Mouse (Mus musculus): ENCODE measurements at regions not wholly inside any gene's neighbourhood (a gene's known extent, or its start where the extent isn't known, plus 50 kb on each side); places are given as distances from the start of the nearest gene placed in this dataset.

GRCm38 (mm10) chr2:46468936-46469629 is 1351.9 kb upstream of the Zeb2 start:
- H3K4me2 ChIP-seq (ENCODE audit: low read depth) = no peak overlapping the region
- H3K36me3 ChIP-seq (ENCODE audit: insufficient read depth) = no peaks in the 10 kb centered on the region
- H3K9ac ChIP-seq = no peak overlapping the region
- H3K27ac ChIP-seq (ENCODE audit: low read depth, low read length) = no peak overlapping the region
- H3K9me3 ChIP-seq (ENCODE audit: low read length) = no peaks in the 10 kb centered on the region
- DNase-seq = no peak
- H3K4me1 ChIP-seq (ENCODE audit: insufficient read depth) = no peaks in the 10 kb centered on the region
- no peak for TF ChIP-seq CTCF (IDR thresholded peaks at IDR 0.05; ENCODE audit: low read depth)
- no peaks in the 10 kb centered on the region for H3K27me3 ChIP-seq (ENCODE audit: insufficient read depth, low read length)
- 60% methylated on average over 5 of the region's 5 CpGs for WGBS
- no peak for ATAC-seq
- no peak overlapping the region for H3K4me3 ChIP-seq (ENCODE audit: low read depth, low read length)

DNA sequence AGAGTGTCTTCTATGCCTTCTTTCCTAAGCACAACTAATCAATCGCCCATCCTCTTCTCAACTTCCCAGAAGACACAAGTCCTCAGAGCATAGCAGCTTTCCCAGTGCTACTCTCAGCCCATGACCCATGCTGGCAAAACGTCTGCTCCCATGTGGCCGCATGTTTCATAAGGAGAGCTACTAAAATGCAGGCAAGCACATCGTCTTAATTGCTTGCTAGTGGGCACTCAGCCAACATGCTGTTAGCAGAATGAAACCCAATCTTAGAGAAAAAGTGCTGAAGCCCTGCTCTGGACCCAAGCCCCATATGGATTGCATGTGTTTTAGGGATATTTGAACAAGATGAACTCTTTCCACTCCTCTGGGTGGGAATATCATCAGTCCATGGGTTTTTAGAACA is 1348.2 kb upstream of the Zeb2 start:
- ATAC-seq = peak; percentile 48; the same call in 1 of the 2 replicates

GRCm38 (mm10) chr2:46464913-46465312 is 1347.7 kb upstream of the Zeb2 start:
- H3K4me1 ChIP-seq (ENCODE audit: insufficient read depth) = no peaks in the 10 kb centered on the region
- H3K36me3 ChIP-seq (ENCODE audit: insufficient read depth) = no peaks in the 10 kb centered on the region
- ATAC-seq (no peak), DNase-seq (no peak)
- TF ChIP-seq CTCF (IDR thresholded peaks at IDR 0.05; ENCODE audit: low read depth) = no peak
- no peak overlapping the region for H3K4me3 ChIP-seq (ENCODE audit: low read depth, low read length)
- WGBS = 78% methylated on average over 1 of the region's 1 CpGs
- no peaks in the 10 kb centered on the region for H3K9me3 ChIP-seq (ENCODE audit: low read length)
- no peaks in the 10 kb centered on the region for H3K27me3 ChIP-seq (ENCODE audit: insufficient read depth, low read length)
- H3K9ac ChIP-seq = no peak overlapping the region
- no peak overlapping the region for H3K4me2 ChIP-seq (ENCODE audit: low read depth)
- H3K27ac ChIP-seq (ENCODE audit: low read depth, low read length) = no peak overlapping the region

More for the DNA sequence above, 1348.2 kb upstream of the Zeb2 start:
- H3K4me3 ChIP-seq (ENCODE audit: low read depth, low read length) = no peak overlapping the region
- no peak overlapping the region for H3K27ac ChIP-seq (ENCODE audit: low read depth, low read length)
- no peaks in the 10 kb centered on the region for H3K27me3 ChIP-seq (ENCODE audit: insufficient read depth, low read length)
- no peaks in the 10 kb centered on the region for H3K4me1 ChIP-seq (ENCODE audit: insufficient read depth)
- H3K9ac ChIP-seq = no peak overlapping the region
- H3K9me3 ChIP-seq (ENCODE audit: low read length) = no peaks in the 10 kb centered on the region
- 17% methylated on average over 4 of the region's 4 CpGs for WGBS
- H3K36me3 ChIP-seq (ENCODE audit: insufficient read depth) = no peaks in the 10 kb centered on the region
- no peak for TF ChIP-seq CTCF (IDR thresholded peaks at IDR 0.05; ENCODE audit: low read depth)
- no peak overlapping the region for H3K4me2 ChIP-seq (ENCODE audit: low read depth)
- DNase-seq = peak; percentile 55

- no peaks in the 10 kb centered on the region for H3K36me3 ChIP-seq (ENCODE audit: insufficient read depth)
- no peak overlapping the region for H3K4me2 ChIP-seq (ENCODE audit: low read depth)
- H3K9ac ChIP-seq = no peak overlapping the region
- H3K4me1 ChIP-seq (ENCODE audit: insufficient read depth) = no peaks in the 10 kb centered on the region
- ATAC-seq (no peak), DNase-seq (no peak)
- 90% methylated on average over 2 of the region's 2 CpGs for WGBS
- no peak overlapping the region for H3K4me3 ChIP-seq (ENCODE audit: low read depth, low read length)
- H3K9me3 ChIP-seq (ENCODE audit: low read length) = no peaks in the 10 kb centered on the region
- no peak overlapping the region for H3K27ac ChIP-seq (ENCODE audit: low read depth, low read length)
- no peak for TF ChIP-seq CTCF (IDR thresholded peaks at IDR 0.05; ENCODE audit: low read depth)
- no peaks in the 10 kb centered on the region for H3K27me3 ChIP-seq (ENCODE audit: insufficient read depth, low read length)
Measured at GRCm38 (mm10) chr2:46462670-46463069, 1345.5 kb upstream of the Zeb2 start.

- no peak overlapping the region for H3K27ac ChIP-seq (ENCODE audit: low read depth, low read length)
- no peaks in the 10 kb centered on the region for H3K36me3 ChIP-seq (ENCODE audit: insufficient read depth)
- no peaks in the 10 kb centered on the region for H3K4me1 ChIP-seq (ENCODE audit: insufficient read depth)
- no peaks in the 10 kb centered on the region for H3K27me3 ChIP-seq (ENCODE audit: insufficient read depth, low read length)
- WGBS = 41% methylated on average over 6 of the region's 6 CpGs
- no peak for TF ChIP-seq CTCF (IDR thresholded peaks at IDR 0.05; ENCODE audit: low read depth)
- ATAC-seq (no peak), DNase-seq (no peak)
- H3K9ac ChIP-seq = no peak overlapping the region
- H3K4me2 ChIP-seq (ENCODE audit: low read depth) = no peak overlapping the region
- no peaks in the 10 kb centered on the region for H3K9me3 ChIP-seq (ENCODE audit: low read length)
- H3K4me3 ChIP-seq (ENCODE audit: low read depth, low read length) = no peak overlapping the region
Measured at GRCm38 (mm10) chr2:46450698-46451097, 1333.5 kb upstream of the Zeb2 start.

- no peak for TF ChIP-seq CTCF (IDR thresholded peaks at IDR 0.05; ENCODE audit: low read depth)
- Histone ChIP-seq H3K27me3 (ENCODE audit: insufficient read depth, low read length) (no peaks in the 10 kb centered on the region), H3K36me3 (ENCODE audit: insufficient read depth) (no peaks in the 10 kb centered on the region), H3K4me3 (ENCODE audit: low read depth, low read length) (no peak overlapping the region), H3K9ac (no peak overlapping the region), H3K4me2 (ENCODE audit: low read depth) (no peak overlapping the region), H3K9me3 (ENCODE audit: low read length) (no peaks in the 10 kb centered on the region), H3K27ac (ENCODE audit: low read depth, low read length) (no peak overlapping the region), H3K4me1 (ENCODE audit: insufficient read depth) (no peaks in the 10 kb centered on the region)
- DNase-seq = no peak
- no peak for ATAC-seq
- WGBS = 74% methylated on average over 3 of the region's 3 CpGs
Measured at GRCm38 (mm10) chr2:46445306-46445705, 1328.1 kb upstream of the Zeb2 start.

DNA sequence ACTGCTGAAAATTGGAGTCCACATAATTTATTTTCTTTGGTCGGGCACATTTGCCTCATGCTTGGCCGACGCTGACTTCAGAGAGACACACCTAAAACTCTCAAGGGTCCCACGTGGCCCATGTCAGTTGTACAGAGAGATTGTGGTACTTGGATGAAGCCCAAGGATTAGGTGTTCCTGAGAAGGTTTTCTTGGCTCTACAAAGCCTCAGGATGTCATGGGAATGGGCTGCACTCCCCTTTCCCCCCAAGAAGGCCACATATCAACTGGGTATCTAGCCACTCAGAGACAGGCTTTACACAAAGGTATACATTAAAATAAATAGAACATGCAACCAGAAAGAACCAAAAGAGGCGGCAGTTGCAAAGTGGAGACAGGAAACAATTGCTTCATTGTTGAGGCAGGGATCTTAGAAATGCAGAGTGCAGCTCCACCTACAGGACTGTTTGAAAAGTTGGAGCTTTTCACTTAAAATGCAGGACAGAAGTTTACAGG is 1326.5 kb upstream of the Zeb2 start:
- peak overlapping the region; percentile 35 for H3K4me2 ChIP-seq (ENCODE audit: low read depth)
- H3K4me3 ChIP-seq (ENCODE audit: low read depth, low read length) = no peak overlapping the region
- no peak overlapping the region for H3K9ac ChIP-seq
- no peaks in the 10 kb centered on the region for H3K27me3 ChIP-seq (ENCODE audit: insufficient read depth, low read length)
- no peaks in the 10 kb centered on the region for H3K36me3 ChIP-seq (ENCODE audit: insufficient read depth)
- no peak overlapping the region for H3K27ac ChIP-seq (ENCODE audit: low read depth, low read length)
- 20% methylated on average over 5 of the region's 5 CpGs for WGBS
- no peaks in the 10 kb centered on the region for H3K4me1 ChIP-seq (ENCODE audit: insufficient read depth)
- peak; percentile 83 for TF ChIP-seq CTCF (IDR thresholded peaks at IDR 0.05; ENCODE audit: low read depth)
- DNase-seq = peak; percentile 78
- ATAC-seq = peak; percentile 82
- no peaks in the 10 kb centered on the region for H3K9me3 ChIP-seq (ENCODE audit: low read length)

Measured in forebrain, postnatal 0 days (tissue).